Mouse (Mus musculus): ENCODE results near the gene Blm. TPM values are rescaled to one million over a fixed set of nuclear protein-coding genes. Genes with fewer than 3 reads are reported as not detected.

Gene Blm
- total RNA-seq, 4 experiments from 2014 or later: 1.7 to 8.6 (median 5.1) TPM

GRCm38 (mm10) chr7:80460199-80460598 is 74.7 kb downstream of the Blm start:
- DNase-seq: no peak

DNA sequence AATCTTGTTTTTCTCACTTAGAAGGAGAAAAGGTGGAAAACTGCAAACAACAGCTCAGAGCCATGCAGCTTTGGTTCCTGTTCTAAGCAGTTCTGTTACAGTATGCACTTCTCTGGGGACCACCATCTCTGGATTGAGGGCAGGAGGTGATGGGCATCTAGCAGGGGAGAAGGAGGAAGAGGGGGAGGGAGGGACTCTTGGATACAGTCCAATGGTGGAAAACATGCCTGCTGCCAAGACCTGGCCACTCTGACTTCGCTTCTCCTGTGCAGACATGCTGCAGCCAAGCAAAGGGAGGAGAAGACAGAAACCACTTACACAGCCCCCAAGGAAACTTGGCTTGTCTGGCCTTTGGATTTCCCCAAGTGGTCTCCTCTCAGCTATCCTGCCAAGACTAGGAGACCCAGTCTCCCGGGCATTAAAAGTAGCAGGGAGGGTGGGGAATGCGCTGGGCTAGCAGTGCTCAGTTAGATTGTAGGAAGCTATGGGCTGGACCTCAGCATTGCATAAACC is 77.0 kb downstream of the Blm start:
- DNase-seq: no peak

DNA sequence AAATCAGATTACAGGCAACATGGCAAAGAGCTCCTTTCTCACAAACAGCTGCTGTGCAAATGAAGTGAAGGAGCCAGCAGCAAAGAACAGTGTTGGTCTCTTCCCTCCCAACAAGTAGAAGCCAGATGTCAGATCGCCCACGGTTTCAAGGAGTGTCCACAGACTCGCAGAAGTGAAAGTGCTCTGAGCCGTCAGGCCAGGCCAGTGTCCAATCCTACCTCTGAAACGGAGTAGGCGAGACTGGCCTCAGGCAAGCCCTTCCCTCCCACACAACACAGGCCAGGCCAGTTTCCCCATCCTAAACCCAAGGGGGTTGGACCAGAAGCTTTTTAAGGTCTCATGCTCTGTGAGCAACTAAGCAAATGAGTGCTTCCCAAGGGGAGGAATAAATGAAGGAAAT is 77.7 kb downstream of the Blm start:
- no peak for DNase-seq

DNA sequence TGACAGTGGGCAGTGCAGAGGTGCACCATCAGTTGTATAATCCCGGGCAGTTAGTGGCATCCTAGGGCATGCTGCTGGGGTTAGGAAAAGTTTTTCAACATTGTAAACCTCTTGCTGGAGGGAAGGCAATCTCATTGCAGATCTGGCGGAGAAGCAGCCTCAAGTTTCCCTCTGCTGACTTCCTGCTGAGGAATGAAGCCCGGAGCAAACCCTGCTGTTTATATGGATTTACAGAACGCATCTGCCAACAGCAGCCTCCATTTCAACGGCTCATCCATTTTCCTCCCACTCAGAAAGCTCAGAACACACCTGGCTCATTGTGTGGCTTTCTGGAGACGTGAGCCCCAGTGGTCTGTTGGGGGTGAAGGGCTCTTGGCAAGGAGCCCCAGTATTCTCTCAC is 78.6 kb downstream of the Blm start:
- no peak for DNase-seq

DNA sequence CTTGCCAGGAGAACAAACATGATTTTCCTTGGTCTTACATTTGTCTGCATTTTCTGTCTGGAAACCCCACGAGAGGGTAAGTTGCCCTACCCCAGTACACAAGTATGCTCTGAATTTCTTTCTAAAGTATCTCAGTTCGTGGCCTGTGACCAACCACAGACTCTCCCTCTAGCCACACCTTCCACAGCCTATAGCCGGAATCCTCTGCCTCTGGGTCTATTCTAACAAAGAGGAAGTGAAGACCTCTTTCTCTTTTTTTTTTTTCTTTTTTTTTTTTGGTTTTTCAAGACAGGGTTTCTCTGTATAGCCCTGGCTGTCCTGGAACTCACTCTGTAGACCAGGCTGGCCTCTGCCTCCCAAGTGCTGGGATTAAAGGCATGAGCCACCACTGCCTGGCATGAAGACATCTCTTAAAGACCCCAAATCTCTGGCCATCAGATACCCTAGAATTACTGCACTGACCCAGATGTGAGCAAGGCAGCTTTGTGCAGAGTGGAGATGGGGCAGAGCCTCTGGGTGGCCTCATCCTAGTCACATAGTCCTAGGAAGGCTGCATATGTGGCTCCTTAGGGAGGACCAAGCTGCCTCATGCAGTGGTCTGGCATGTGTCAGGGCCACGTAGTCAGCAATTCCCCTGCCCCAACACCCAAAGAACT is 79.3 kb downstream of the Blm start:
- no peak for DNase-seq

DNA sequence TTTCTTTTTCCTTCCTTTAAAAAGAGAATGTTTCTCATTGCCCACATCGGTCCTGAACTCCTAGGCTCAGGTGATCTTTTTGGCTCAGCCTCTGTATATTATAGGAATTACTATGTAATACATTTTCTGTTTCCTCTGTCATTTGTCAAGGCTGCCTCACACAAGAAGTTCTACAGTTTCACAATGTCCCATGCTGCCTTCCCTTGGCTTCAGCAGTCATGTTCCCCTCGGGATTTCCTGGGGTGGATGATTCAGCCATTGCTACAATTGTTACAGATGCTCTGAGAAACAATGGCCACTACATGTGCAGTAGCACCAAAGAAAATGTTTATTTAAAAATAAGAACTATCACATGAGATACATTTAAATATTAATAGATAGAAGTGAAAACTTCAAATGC is 80.1 kb downstream of the Blm start:
- no peak for DNase-seq

DNA sequence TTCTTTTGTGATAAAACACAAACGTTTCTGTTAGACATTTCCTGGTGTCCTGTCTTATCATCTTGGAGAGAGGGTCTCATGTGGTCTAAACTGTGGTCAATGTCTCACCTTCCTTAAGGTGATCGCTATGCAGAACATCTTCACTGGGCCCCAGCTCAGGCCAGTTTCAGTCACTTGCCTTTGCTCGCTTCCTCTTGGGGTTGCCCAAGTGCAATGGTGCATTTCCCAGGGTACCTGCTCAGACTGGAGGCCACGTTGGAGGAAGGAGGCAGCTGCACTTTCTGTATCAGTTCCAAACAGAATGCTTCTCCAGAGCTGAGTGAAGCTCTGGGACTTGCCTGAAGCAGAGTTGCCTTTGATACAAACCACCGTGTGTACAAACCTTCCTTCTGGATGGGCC is 80.9 kb downstream of the Blm start:
- DNase-seq: no peak

GRCm38 (mm10) chr7:80453121-80453520 is 81.8 kb downstream of the Blm start:
- peak; percentile 61 for DNase-seq

- no peak for DNase-seq
These were observed 82.7 kb downstream of the Blm start for GRCm38 (mm10) chr7:80452241-80452640.

GRCm38 (mm10) chr7:80451550-80452232 is 83.2 kb downstream of the Blm start:
- no peak for DNase-seq

- DNase-seq: no peak
These were observed 84.6 kb downstream of the Blm start for GRCm38 (mm10) chr7:80450354-80450753.

GRCm38 (mm10) chr7:80449620-80450091 is 85.3 kb downstream of the Blm start:
- no peak for DNase-seq

DNA sequence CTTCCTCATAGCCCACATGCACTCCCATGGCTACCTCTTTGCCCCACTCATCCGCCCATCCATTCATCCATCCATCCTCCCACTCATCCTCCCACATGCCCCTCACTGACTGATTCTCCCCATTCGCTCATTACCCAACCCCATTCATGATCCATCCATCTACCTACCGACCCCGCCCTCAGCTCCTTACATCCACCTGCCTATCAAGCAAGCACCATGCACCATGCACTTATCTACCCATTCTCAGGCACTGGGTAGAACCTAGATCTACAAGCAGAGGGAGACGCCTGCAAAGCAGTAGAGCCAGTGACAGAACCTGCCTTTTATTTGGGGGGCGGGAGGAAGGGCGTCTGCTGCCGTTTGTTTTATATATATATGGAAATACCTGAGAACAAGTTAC is 87.6 kb downstream of the Blm start:
- DNase-seq: no peak

- DNase-seq: no peak
These were observed 88.6 kb downstream of the Blm start for GRCm38 (mm10) chr7:80446221-80446878.

DNA sequence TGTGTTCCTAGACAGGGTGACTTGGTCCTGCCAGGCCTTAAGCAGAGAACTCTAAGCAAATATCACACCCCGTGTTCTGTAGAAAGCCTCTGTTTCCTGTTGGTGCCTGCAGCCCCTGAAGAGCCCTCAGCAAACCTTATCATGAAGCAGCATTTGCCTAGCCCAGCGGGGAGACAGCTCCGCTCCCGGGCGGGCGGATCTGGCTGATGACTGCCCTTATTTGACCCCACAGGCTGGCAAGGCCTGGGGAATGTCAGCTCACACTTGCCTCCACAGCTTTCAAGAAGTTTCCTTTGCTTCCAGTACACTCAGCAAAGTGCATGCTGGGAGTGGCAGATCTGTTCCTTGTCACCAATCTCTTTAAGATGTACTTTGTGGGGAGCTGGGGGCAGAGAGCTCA is 89.4 kb downstream of the Blm start:
- DNase-seq: no peak

- DNase-seq: no peak
These were observed 90.3 kb downstream of the Blm start for GRCm38 (mm10) chr7:80444401-80445249.

DNA sequence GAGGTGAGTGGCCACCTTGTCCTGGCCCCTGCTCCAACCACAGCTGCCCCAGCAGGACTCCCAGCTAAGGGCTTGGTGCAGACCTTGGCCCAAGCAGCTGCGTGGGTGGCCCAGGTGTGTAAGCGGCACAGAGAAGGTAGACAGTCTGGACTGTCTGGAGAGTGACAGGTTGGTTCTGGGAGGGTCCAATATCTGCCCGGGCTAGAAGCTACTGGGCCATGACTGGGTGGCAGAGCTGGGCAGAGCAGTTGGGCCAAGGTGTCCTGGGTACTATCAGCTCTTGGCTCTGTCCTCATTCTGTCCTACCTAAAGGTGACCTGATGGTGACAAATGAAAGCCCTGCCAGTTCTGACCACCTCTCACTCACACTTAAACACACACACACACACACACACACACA is 91.8 kb downstream of the Blm start:
- DNase-seq: no peak

DNA sequence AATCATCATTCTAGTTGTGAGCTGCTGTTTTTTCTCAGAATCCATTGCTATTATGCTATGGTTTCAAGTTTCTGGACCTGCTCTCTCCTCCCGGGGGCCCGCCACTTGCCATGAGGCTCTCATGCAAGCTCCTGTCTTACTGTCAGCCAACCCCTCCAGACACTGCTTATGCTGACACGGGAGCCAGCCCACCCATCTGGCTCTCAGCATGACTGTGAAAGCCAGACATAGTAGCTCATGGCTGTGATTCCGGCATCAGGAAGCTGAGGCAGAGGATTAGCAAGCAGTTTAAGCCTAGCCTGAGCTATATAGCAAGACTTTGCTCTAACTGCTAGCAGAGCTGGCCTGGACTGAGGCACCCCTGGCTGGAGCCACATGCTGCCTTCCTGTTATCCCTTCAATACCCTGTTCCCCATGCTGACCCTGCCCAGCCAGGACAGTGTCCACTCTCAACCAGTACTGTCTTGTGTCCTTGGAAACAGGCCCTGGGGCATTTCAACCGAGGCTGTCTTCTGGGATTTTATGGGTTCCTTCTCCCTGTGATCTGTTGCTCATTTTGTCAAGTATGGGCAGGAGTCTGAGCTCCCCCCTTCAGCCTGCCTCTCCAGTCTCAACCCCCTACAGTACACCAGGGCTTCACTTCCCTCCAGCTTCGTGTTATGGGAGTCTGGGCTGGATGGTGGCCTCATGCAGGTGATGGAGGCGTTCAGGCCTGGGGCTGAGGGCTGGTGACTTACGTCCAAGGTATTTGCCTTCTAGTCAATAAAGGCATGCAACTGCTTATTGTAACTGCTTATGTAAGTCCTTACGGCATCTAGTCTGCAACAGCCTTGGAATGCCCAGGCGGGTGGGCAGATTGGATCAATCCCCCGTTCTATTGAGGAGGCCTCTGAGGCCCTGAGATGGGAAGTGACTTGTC is 92.7 kb downstream of the Blm start:
- DNase-seq: no peak

DNA sequence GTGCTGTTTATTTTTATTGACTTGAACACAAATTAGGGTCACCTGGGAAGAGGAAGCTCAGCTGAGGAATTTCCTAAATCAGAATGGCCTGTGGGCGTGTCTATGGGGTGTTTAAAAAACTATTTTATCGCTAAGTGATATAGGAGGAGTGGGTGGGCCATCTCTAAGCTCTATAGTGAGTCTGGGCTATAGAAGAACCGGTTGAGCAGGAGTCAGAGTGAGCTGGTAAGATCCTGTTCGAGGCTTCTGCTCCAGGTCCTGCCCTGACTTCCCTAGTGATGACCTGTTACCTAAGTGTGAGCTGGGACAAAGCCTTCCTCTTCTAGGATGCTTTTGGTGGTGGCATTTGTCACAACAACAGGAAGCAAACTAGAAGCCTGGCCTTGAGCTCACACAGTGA is 94.2 kb downstream of the Blm start:
- DNase-seq: no peak

GRCm38 (mm10) chr7:80439789-80440488 is 95.0 kb downstream of the Blm start:
- no peak for DNase-seq

All from adrenal gland, adult 8-10 months (tissue).